Mouse (Mus musculus): Measurements from ENCODE around the gene Hbb-bh1. TPM values are rescaled to one million over a fixed set of nuclear protein-coding genes. Genes with fewer than 3 reads are reported as not detected.

Hbb-bh1 gene
- polyA plus RNA-seq, 1 experiment, result not detected

DNA sequence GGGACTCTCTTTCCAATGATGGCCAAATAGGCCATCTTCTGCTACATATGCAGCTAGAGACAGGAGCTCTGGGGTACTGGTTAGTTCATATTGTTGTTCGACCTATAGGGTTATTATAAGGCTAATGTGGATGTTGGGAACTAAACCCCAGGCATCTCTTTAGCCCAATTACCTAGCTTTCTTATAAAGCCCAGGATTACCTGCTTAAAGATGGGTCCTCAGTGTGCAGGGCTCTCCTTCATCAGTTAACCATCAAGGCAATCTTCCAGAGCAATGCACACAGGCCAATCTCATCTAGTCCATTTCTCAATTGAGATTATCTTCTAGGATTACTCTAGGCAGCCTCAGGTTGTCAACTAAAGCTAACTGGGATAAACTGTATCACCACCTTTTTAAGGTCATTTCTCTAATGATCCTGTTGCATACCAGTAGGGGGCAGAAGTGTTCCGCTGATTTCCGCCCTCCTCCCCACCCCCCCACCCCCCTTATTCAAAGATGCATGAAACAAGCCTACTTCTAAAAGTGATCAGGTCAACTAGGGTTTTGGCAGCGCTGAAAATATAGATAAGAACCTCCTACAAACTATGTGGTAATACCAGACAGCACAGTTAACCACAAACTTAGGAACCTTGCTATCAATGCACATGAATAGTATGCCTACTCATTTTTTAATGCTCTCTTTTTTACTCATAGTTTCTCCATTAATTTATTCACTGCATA lies 50.1 kb downstream of the Hbb-bh1 start:
- WGBS, result 30% methylated on average over 4 of the region's 4 CpGs
- TF ChIP-seq POLR2A (IDR thresholded peaks at IDR 0.05; ENCODE audit: low read depth, low read length), result no peak
- TF ChIP-seq CTCF (conservative IDR thresholded peaks at IDR 0.05; ENCODE audit: insufficient read depth, insufficient read length, low read depth, low read length), result no peak
- no peak for DNase-seq

DNA sequence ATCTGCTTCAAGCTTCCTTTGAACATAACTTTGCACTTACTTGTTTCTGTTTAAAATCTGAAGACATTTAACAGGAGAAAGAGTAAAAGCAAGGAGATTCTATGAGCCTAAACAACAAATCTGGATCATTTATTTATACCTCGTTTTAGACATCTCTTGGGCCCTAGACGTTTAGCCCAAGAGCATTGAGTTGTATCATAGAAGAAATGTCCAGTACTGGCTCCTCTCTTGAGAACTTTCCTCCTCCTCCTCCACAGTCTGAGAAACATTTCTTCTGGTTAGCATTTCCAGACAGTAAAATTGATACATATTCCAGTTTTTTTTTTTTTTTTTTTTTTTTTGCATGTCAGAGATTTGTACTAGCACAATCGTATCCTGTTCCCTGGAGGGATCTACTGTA lies 51.2 kb downstream of the Hbb-bh1 start, which contains the start of gene Olfr67:
Gene Olfr67, minus strand, starts transcription at position 101 of the 400 bp plus-strand sequence.
- H3K4me1 ChIP-seq (ENCODE audit: control insufficient read depth, insufficient read depth, low read length), result no peaks in the 10 kb centered on the region
- H3K36me3 ChIP-seq (ENCODE audit: control insufficient read depth, insufficient read depth, low read length), result no peaks in the 10 kb centered on the region
- H3K27me3 ChIP-seq (replicated peaks; ENCODE audit: control insufficient read depth, insufficient read depth, low read length), result no peaks in the 10 kb centered on the region
- no peak within 1 kb of the TSS for H3K4me3 ChIP-seq (ENCODE audit: insufficient read depth, low read depth, low read length)
- TF ChIP-seq POLR2A (IDR thresholded peaks at IDR 0.05; ENCODE audit: low read depth, low read length), result no peak
- no peak for TF ChIP-seq CTCF (conservative IDR thresholded peaks at IDR 0.05; ENCODE audit: insufficient read depth, insufficient read length, low read depth, low read length)
- H3K27ac ChIP-seq (ENCODE audit: insufficient read depth, low read depth, low read length), result no peak within 1 kb of the TSS
- WGBS, result 66% methylated on average over 3 of the region's 3 CpGs
- no peak for DNase-seq

More for the DNA sequence above, 50.1 kb downstream of the Hbb-bh1 start:
- H3K36me3 ChIP-seq (ENCODE audit: control insufficient read depth, insufficient read depth, low read length), result no peaks in the 10 kb centered on the region
- no peaks in the 10 kb centered on the region for H3K27me3 ChIP-seq (replicated peaks; ENCODE audit: control insufficient read depth, insufficient read depth, low read length)
- no peak overlapping the region for H3K4me3 ChIP-seq (ENCODE audit: insufficient read depth, low read depth, low read length)
- no peaks in the 10 kb centered on the region for H3K4me1 ChIP-seq (ENCODE audit: control insufficient read depth, insufficient read depth, low read length)
- H3K27ac ChIP-seq (ENCODE audit: insufficient read depth, low read depth, low read length), result no peak overlapping the region

Other genes with a start within 250 kb of the Hbb-bh1 start
- not detected in 2 replicates for gene Olfr619, start 242.6 kb downstream of the Hbb-bh1 start, polyA plus RNA-seq (2012; rRNA removed)
- gene Olfr620, start 230.6 kb downstream of the Hbb-bh1 start, polyA plus RNA-seq (2012; rRNA removed), result not detected in 2 replicates
- not detected in 2 replicates for gene Olfr622, start 200.5 kb downstream of the Hbb-bh1 start, polyA plus RNA-seq (2012; rRNA removed)
- not detected in 2 replicates for gene Olfr623, start 179.5 kb downstream of the Hbb-bh1 start, polyA plus RNA-seq (2012; rRNA removed)
- not detected in 2 replicates for gene Olfr624, start 172.0 kb downstream of the Hbb-bh1 start, polyA plus RNA-seq (2012; rRNA removed)
- gene Olfr625-ps1, start 160.4 kb downstream of the Hbb-bh1 start, polyA plus RNA-seq (2012; rRNA removed), result not detected in 2 replicates
- gene Olfr243, start 128.5 kb downstream of the Hbb-bh1 start, polyA plus RNA-seq (2012; rRNA removed), result not detected in 2 replicates
- not detected in 2 replicates for gene Olfr628, start 112.8 kb downstream of the Hbb-bh1 start, polyA plus RNA-seq (2012; rRNA removed)
- not detected in 2 replicates for gene Olfr629, start 98.2 kb downstream of the Hbb-bh1 start, polyA plus RNA-seq (2012; rRNA removed)
- not detected in 2 replicates for gene Olfr630, start 85.8 kb downstream of the Hbb-bh1 start, polyA plus RNA-seq (2012; rRNA removed)
- gene Olfr69, start 71.6 kb downstream of the Hbb-bh1 start, polyA plus RNA-seq (2012; rRNA removed), result not detected in 2 replicates
- not detected in 2 replicates for gene Olfr68, start 63.5 kb downstream of the Hbb-bh1 start, polyA plus RNA-seq (2012; rRNA removed)
- gene Olfr67, start 51.3 kb downstream of the Hbb-bh1 start, polyA plus RNA-seq (2012; rRNA removed), result not detected in 2 replicates
- gene Hbb-bt, start 29.2 kb downstream of the Hbb-bh1 start, polyA plus RNA-seq (2012; rRNA removed), result 323 and 441 TPM in 2 replicates
- gene Hbb-bs, start 15.1 kb downstream of the Hbb-bh1 start, polyA plus RNA-seq (2012; rRNA removed), result 3,704 and 5,002 TPM in 2 replicates
- not detected in 2 replicates for gene Hbb-bh2, start 2.6 kb downstream of the Hbb-bh1 start, polyA plus RNA-seq (2012; rRNA removed)
- gene Hbb-y, start 10.1 kb upstream of the Hbb-bh1 start, polyA plus RNA-seq (2012; rRNA removed), result not detected in 2 replicates
- gene Olfr66, start 43.1 kb upstream of the Hbb-bh1 start, polyA plus RNA-seq (2012; rRNA removed), result not detected in 2 replicates
- not detected in 2 replicates for gene Olfr64, start 51.3 kb upstream of the Hbb-bh1 start, polyA plus RNA-seq (2012; rRNA removed)
- gene Olfr65, start 60.3 kb upstream of the Hbb-bh1 start, polyA plus RNA-seq (2012; rRNA removed), result not detected in 2 replicates
- gene Olfr631, start 85.7 kb upstream of the Hbb-bh1 start, polyA plus RNA-seq (2012; rRNA removed), result not detected in 2 replicates
- not detected in 2 replicates for gene Olfr632, start 91.2 kb upstream of the Hbb-bh1 start, polyA plus RNA-seq (2012; rRNA removed)
- gene Olfr633, start 101.3 kb upstream of the Hbb-bh1 start, polyA plus RNA-seq (2012; rRNA removed), result not detected in 2 replicates
- not detected in 2 replicates for gene Olfr635, start 128.0 kb upstream of the Hbb-bh1 start, polyA plus RNA-seq (2012; rRNA removed)
- not detected in 2 replicates for gene Olfr638, start 155.6 kb upstream of the Hbb-bh1 start, polyA plus RNA-seq (2012; rRNA removed)
- not detected in 2 replicates for gene Olfr639, start 174.1 kb upstream of the Hbb-bh1 start, polyA plus RNA-seq (2012; rRNA removed)
- not detected in 2 replicates for gene Olfr640, start 182.4 kb upstream of the Hbb-bh1 start, polyA plus RNA-seq (2012; rRNA removed)
- not detected in 2 replicates for gene Olfr641, start 192.3 kb upstream of the Hbb-bh1 start, polyA plus RNA-seq (2012; rRNA removed)
- not detected in 2 replicates for gene Olfr642, start 209.5 kb upstream of the Hbb-bh1 start, polyA plus RNA-seq (2012; rRNA removed)
- not detected in 2 replicates for gene 4930516K23Rik, start 218.3 kb upstream of the Hbb-bh1 start, polyA plus RNA-seq (2012; rRNA removed)
- not detected in 2 replicates for gene Olfr644, start 228.7 kb upstream of the Hbb-bh1 start, polyA plus RNA-seq (2012; rRNA removed)
- not detected in 2 replicates for gene Olfr645, start 242.3 kb upstream of the Hbb-bh1 start, polyA plus RNA-seq (2012; rRNA removed)